Mouse (Mus musculus): ENCODE data around the gene Gm10142. TPM values are rescaled to one million over a fixed set of nuclear protein-coding genes. Genes with fewer than 3 reads are reported as not detected.
"Not testable (repeated sequence)": the region's sequence is repeated elsewhere in the genome, so short reads cannot be mapped to it uniquely, and the experiment has no call there.

The Gm10142 gene
- not detected in 2 replicates for polyA plus RNA-seq (2015; fragmentation: Nextera tagmentation; extraction: Ambion mirVana)

DNA sequence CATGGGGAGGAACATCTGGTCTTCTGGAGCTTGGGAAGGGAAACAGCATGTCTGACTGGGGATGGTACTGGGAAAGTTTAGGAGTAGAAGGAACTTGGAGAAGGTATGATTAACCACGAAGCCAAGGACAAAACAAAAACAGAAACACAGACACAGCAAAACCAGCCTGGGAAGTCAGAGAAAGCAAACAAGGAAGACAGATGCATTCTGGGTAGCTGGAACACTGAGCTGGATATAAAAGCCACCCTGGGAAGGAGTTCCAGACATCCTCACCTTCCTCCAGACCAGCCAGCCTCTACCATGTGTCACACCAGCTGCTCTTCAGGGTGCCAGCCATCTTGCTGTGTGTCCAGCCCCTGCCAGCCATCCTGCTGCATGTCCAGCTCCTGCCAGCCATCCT lies at the start of gene Gm10142:
Gene Gm10142, plus strand, starts transcription at position 301 of the 400 bp plus-strand sequence.
- Histone ChIP-seq H3K4me2 (no peak within 1 kb of the TSS), H3K4me3 (no peak within 1 kb of the TSS), H3K27ac (no peak within 1 kb of the TSS), H3K4me1 (no peaks in the 10 kb centered on the region), H3K9ac (no peak within 1 kb of the TSS), H3K27me3 (no peaks in the 10 kb centered on the region), H3K36me3 (no peaks in the 10 kb centered on the region), H3K9me3 (no peaks in the 10 kb centered on the region)
- WGBS, result 89% methylated on average over 1 of the region's 1 CpGs
- ATAC-seq (ENCODE audit: borderline replicate concordance, extremely low read depth, low FRiP score, low TSS enrichment), result no peak

DNA sequence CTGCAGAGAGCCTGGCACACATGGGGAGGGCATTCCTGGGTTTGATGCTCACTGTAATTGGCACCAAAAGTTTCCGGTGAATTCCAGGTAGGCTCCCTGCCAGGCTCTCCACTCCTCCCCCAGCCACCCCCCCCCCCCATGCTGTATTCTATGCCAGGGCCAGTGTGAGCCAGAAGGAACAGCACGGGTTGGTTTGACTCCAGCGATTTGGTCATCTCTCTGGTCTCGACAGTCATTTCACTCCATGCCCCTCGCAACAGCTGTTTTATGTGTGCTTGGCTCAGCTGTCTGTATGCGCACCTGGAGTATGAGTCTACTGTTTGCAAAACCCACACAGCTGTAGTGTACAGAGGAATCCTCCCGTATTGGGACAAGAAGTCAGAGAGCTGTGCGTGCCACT lies 49.3 kb upstream of the Gm10142 start:
- peaks cover 5% of the 10 kb centered on the region; the same call in 1 of the 2 replicates for H3K27me3 ChIP-seq
- no peak for ATAC-seq (ENCODE audit: borderline replicate concordance, extremely low read depth, low FRiP score, low TSS enrichment)
- 57% methylated on average over 8 of the region's 8 CpGs for WGBS
- 0 out of 2 replicates have a peak, but pooled peaks cover 4% of the 10 kb centered on the region for H3K4me1 ChIP-seq
- no peak overlapping the region for H3K4me3 ChIP-seq
- H3K9ac ChIP-seq, result no peak overlapping the region
- no peaks in the 10 kb centered on the region for H3K36me3 ChIP-seq
- H3K4me2 ChIP-seq, result no peak overlapping the region
- H3K27ac ChIP-seq, result no peak overlapping the region
- no peaks in the 10 kb centered on the region for H3K9me3 ChIP-seq

DNA sequence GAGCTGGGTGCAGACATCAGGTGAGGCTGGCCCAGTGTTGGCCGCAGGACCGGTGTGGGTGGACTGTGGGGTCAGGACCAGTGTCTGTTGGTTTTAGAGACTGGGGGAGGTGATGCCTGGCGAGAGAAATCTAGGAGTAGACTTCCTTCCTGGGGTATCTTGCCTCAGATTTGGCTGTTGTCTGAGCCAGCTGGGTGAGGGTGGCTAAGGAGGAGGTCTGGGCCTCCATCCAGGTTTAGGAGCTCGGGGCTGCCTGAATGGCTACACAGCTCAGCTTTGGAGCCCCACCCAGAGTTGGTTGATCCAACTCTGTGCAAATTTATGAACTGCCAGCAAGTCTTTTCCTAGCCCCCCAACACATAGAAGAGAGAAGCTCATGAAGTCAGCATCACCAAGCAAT lies 48.2 kb upstream of the Gm10142 start:
- 0 out of 2 replicates have a peak, but pooled peaks cover 4% of the 10 kb centered on the region for H3K4me1 ChIP-seq
- WGBS, result 63% methylated on average over 4 of the region's 4 CpGs
- 0 out of 2 replicates have a peak, but pooled peaks have one; percentile 26 for ATAC-seq (ENCODE audit: borderline replicate concordance, extremely low read depth, low FRiP score, low TSS enrichment)
- no peaks in the 10 kb centered on the region for H3K9me3 ChIP-seq
- no peak overlapping the region for H3K27ac ChIP-seq
- peaks cover 5% of the 10 kb centered on the region; the same call in 1 of the 2 replicates for H3K27me3 ChIP-seq
- no peaks in the 10 kb centered on the region for H3K36me3 ChIP-seq
- no peak overlapping the region for H3K4me3 ChIP-seq
- no peak overlapping the region for H3K4me2 ChIP-seq
- H3K9ac ChIP-seq, result no peak overlapping the region

DNA sequence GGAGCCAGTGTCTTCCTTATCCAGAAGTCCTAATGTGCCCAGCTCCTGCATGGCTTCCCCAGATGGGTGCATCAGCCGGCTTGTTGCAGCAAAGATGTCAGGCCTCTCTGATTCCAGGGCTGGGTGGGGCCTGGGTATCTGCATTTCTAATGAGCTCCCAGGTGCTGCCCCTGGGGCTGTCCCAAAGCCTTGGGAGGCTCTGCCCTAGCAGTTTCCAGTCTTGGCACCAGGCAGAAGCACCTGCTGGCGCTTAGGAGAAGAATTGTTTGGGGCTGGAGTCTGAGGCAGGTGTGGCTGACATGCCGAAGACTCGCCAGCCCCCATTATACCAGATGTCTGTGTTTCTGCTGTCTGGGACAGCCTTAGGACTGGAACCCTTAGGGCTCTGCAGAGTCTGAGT lies 44.9 kb upstream of the Gm10142 start:
- Histone ChIP-seq H3K4me3 (no peak overlapping the region), H3K9me3 (no peaks in the 10 kb centered on the region), H3K27me3 (peaks cover 4% of the 10 kb centered on the region), H3K36me3 (no peaks in the 10 kb centered on the region), H3K9ac (no peak overlapping the region), H3K4me2 (no peak overlapping the region), H3K27ac (no peak overlapping the region), H3K4me1 (0 out of 2 replicates have a peak, but pooled peaks cover 4% of the 10 kb centered on the region)
- no peak for ATAC-seq (ENCODE audit: borderline replicate concordance, extremely low read depth, low FRiP score, low TSS enrichment)
- WGBS, result 69% methylated on average over 4 of the region's 4 CpGs

DNA sequence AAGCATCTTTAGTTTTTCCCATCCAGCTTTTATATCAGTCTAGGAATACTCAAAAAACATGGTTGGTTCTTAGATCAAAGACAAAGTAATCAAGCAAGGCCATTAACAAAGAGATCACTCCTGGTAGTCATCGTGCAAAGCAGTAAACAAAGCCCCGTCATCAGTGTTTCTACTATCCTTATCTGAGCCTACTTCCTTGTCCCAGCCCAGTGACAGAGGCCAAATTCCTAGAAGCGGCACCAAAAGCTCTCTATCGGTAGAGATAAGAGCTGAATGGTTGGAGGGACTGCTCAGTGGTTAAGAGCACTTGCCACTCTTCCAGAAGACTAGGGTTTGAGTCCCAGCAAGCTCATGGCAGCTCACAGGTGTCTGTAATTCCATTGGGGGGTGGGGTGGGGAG lies 44.1 kb upstream of the Gm10142 start:
- Histone ChIP-seq H3K4me3 (no peak overlapping the region), H3K36me3 (no peaks in the 10 kb centered on the region), H3K4me2 (no peak overlapping the region), H3K9me3 (no peaks in the 10 kb centered on the region), H3K27ac (no peak overlapping the region), H3K4me1 (0 out of 2 replicates have a peak, but pooled peaks cover 4% of the 10 kb centered on the region), H3K27me3 (peaks cover 12% of the 10 kb centered on the region), H3K9ac (no peak overlapping the region)
- ATAC-seq (ENCODE audit: borderline replicate concordance, extremely low read depth, low FRiP score, low TSS enrichment), result no peak
- 17% methylated on average over 4 of the region's 4 CpGs for WGBS

DNA sequence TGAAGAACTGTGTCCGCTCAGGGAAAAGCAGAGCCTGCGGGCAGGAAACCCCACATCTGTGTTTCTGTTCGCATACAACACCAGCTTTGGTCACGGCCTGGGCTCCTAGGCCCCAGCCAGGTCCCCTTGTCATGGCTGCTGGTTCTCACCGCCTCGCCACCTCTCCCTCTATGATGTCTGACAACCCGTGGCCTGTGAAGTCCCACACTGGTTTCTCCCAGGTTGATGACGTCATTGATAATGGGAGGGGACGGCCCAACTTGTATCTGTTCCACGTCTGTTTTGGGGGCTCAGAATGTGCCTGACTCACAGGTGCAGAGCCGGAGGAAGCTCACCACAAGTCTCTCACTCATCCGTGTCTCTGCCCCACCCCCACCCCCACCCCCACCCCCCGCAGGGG lies 41.8 kb upstream of the Gm10142 start:
- Histone ChIP-seq H3K27me3 (peaks cover 34% of the 10 kb centered on the region), H3K36me3 (no peaks in the 10 kb centered on the region), H3K9me3 (no peaks in the 10 kb centered on the region), H3K4me1 (peaks cover 7% of the 10 kb centered on the region), H3K9ac (no peak overlapping the region), H3K27ac (no peak overlapping the region), H3K4me3 (no peak overlapping the region), H3K4me2 (no peak overlapping the region)
- ATAC-seq (ENCODE audit: borderline replicate concordance, extremely low read depth, low FRiP score, low TSS enrichment), result no peak
- 57% methylated on average over 13 of the region's 13 CpGs for WGBS

DNA sequence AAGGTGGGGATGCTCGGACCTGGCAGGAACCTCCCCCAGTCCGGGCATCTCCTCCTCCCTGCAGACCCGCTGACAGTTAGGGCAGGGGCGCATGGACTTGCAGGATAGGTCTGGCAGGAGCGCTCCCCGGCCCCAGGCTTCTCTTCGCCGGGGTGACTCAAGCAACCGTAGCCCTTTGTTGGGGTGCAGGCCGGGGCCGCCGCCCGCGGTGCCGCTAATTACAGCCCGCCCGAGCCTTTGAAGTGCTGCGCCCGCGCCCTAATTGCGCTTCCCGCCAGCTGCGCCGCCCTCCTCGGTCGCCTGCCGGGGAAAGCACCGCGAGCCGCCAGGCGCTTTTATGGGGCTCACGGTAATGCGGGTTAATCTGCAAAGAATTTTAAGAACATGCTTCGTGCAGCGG lies 38.0 kb upstream of the Gm10142 start:
- no peak for ATAC-seq (ENCODE audit: borderline replicate concordance, extremely low read depth, low FRiP score, low TSS enrichment)
- no peak overlapping the region for H3K27ac ChIP-seq
- H3K36me3 ChIP-seq, result no peaks in the 10 kb centered on the region
- no peak overlapping the region for H3K9ac ChIP-seq
- H3K27me3 ChIP-seq, result peaks cover 39% of the 10 kb centered on the region
- WGBS, result under 1% methylated on average over 35 of the region's 35 CpGs
- peaks cover 7% of the 10 kb centered on the region for H3K4me1 ChIP-seq
- H3K9me3 ChIP-seq, result no peaks in the 10 kb centered on the region
- peak overlapping the region; percentile 24 for H3K4me3 ChIP-seq
- H3K4me2 ChIP-seq, result peak overlapping the region; percentile 54

DNA sequence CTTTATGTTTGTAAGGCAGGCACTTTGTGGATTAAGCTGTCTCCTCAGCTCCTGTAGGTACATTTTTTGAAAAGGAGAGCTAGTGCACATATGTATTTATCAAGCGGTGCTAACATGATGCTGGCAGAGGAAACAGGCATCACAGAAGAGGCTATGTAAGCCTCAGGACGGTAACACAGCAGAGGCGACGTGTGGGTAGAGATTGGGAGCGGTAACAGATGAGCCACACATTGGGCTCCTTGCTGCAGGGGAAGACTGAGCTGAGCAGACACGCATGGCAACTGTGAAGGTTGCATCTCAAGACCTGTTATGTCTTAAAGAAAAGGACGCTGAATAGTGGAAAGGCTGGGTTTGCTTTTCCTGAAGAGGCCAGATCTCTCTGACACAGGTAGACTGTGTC lies 32.6 kb upstream of the Gm10142 start:
- Histone ChIP-seq H3K4me1 (peaks cover 13% of the 10 kb centered on the region), H3K9me3 (no peaks in the 10 kb centered on the region), H3K27ac (no peak overlapping the region), H3K4me3 (no peak overlapping the region), H3K9ac (no peak overlapping the region), H3K27me3 (peaks cover 62% of the 10 kb centered on the region), H3K4me2 (no peak overlapping the region), H3K36me3 (no peaks in the 10 kb centered on the region)
- ATAC-seq (ENCODE audit: borderline replicate concordance, extremely low read depth, low FRiP score, low TSS enrichment), result no peak
- WGBS, result 66% methylated on average over 7 of the region's 7 CpGs

DNA sequence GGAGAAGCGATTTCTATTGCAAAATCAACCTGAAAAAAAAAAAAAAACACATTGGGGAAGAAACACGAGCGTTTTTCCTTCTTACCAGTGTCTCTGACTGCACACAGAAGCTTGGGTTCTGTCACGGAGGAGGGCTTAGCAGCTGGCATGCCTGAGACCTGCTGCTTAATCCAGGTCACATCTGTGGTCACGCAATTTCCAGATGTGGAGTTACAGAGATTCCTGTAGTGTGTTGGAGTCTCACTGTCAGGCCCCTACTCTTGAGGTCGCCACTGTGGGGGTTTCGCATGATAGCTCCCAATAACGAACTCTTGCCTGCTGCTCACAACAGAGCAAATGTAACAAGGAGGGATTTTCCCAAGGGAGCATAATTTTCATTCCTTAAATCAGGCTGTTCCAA lies 31.4 kb upstream of the Gm10142 start:
- no peak for ATAC-seq (ENCODE audit: borderline replicate concordance, extremely low read depth, low FRiP score, low TSS enrichment)
- no peak overlapping the region for H3K9ac ChIP-seq
- no peak overlapping the region for H3K4me3 ChIP-seq
- WGBS, result 33% methylated on average over 8 of the region's 8 CpGs
- peaks cover 51% of the 10 kb centered on the region for H3K27me3 ChIP-seq
- no peak overlapping the region for H3K4me2 ChIP-seq
- no peaks in the 10 kb centered on the region for H3K9me3 ChIP-seq
- H3K27ac ChIP-seq, result no peak overlapping the region
- H3K36me3 ChIP-seq, result no peaks in the 10 kb centered on the region
- H3K4me1 ChIP-seq, result peaks cover 13% of the 10 kb centered on the region

DNA sequence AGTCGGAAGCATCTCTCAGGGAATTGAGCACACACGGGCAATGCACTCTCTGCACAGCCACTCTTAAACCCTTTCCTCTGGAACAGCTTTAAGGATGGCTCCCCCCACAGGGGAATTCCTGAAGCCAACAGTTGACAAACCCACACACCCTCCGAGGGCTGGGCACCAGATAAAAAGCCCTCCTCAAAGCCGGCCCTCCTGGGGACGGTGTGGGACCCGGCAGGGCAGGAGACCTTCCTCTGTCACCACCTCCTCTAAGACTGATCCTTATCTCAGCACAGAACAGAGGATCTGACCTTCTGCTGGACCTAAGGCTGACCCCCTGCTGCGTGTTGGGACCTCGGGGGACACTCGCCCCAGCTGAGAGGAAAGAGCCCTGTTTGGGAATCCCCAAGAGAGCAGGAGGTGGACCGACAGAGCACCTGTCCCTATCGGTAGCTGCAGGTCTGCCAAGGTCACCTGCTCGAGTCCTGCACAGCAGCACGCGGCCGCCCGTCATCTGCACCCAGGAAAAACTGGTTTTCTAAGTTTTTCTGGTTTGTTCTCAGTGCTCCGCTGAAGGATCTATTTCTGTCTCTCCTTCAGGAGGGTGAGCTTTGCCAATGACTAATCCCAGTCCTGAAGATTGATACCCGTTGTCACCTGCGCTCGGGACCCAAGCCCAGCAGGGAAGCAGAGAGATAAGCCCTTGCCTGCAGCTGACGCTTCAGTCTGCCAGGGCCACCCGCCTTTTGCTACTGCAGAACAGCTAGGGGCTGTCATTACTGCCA lies 29.5 kb upstream of the Gm10142 start, which contains the start of gene Tspear:
Gene Tspear, plus strand, starts transcription at position 675 of the 770 bp plus-strand sequence.
- H3K4me1 ChIP-seq, result peaks cover 13% of the 10 kb centered on the region
- H3K36me3 ChIP-seq, result no peaks in the 10 kb centered on the region
- WGBS, result 2% methylated on average over 22 of the region's 22 CpGs
- H3K9ac ChIP-seq, result no peak within 1 kb of the TSS
- peak within 1 kb of the TSS; percentile 6; the same call in 1 of the 2 replicates for H3K4me2 ChIP-seq
- H3K9me3 ChIP-seq, result no peaks in the 10 kb centered on the region
- peaks cover 50% of the 10 kb centered on the region for H3K27me3 ChIP-seq
- no peak within 1 kb of the TSS for H3K4me3 ChIP-seq
- no peak within 1 kb of the TSS for H3K27ac ChIP-seq
- ATAC-seq (ENCODE audit: borderline replicate concordance, extremely low read depth, low FRiP score, low TSS enrichment), result no peak

DNA sequence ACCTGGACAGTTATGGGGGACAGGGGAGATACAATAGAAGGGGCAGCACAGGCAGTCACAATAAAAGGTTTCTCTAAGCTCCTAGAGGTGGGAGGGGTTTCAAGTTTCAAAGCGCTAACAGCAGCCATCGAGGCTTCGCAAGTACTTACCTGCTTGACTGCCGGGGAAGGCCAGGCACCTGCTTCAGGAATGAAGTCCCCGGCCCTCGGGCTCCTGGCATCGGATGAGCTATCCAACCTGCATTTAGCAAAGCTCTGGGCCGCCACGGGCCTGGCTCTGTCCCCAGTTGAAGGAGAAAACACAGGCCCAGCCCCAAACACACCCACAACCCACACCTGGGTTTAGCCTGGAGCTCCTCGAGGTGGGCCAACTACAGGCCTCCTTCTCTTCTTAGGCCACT lies 28.6 kb upstream of the Gm10142 start:
- Histone ChIP-seq H3K4me1 (peaks cover 13% of the 10 kb centered on the region), H3K27ac (no peak overlapping the region), H3K4me3 (no peak overlapping the region), H3K36me3 (no peaks in the 10 kb centered on the region), H3K27me3 (peaks cover 50% of the 10 kb centered on the region), H3K4me2 (no peak overlapping the region), H3K9ac (no peak overlapping the region), H3K9me3 (no peaks in the 10 kb centered on the region)
- ATAC-seq (ENCODE audit: borderline replicate concordance, extremely low read depth, low FRiP score, low TSS enrichment), result no peak
- WGBS, result 17% methylated on average over 10 of the region's 10 CpGs

DNA sequence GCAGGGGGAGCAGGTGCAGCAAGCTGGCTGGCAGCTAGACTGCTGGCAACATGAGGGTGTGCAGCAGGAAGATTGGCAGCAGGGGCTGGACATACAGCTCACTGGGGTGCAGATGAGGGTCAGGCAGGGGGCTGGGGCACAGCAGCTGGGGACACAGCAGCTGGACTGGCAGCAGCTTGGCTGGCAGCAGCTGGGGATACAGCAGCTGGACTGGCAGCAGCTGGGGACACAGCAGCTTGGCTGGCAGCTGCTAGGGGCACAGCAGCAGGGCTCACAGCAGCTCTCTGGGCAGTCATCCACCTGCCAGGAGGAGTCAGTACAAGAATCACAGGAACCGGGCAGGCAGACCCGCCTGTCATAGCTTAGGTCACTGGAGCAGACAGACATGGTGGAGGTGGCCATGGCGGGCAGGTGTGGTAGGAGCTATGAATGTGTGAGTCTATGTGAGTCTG lies 25.2 kb upstream of the Gm10142 start, which contains the start of gene Gm19402:
Gene Gm19402, minus strand, starts transcription at position 402 of the 452 bp plus-strand sequence.
- WGBS, result 71% methylated on average over 3 of the region's 3 CpGs
- not testable (repeated sequence) for ATAC-seq (ENCODE audit: borderline replicate concordance, extremely low read depth, low FRiP score, low TSS enrichment); H3K9ac ChIP-seq; H3K9me3 ChIP-seq; H3K4me3 ChIP-seq; H3K36me3 ChIP-seq; H3K4me2 ChIP-seq; H3K27ac ChIP-seq
- Histone ChIP-seq H3K27me3 (peaks cover 26% of the 10 kb centered on the region), H3K4me1 (peaks cover 13% of the 10 kb centered on the region)

Data from lung, embryonic 15.5 days (tissue).